Mouse (Mus musculus) forebrain, embryonic 12.5 days (tissue): ENCODE data around the gene Trpm7. TPM values are rescaled to one million over a fixed set of nuclear protein-coding genes. Genes with fewer than 3 reads are reported as not detected.
A peak's percentile ranks its signal among the peaks of the same experiment; 100 is the strongest.

Experiments
- ATAC-seq: fragments of 200-750 bp; cut with Nextera tagmentation; 2 replicates; pipeline ENCODE4 v1.8.0; 2017; ENCODE audit warnings: moderate TSS enrichment; ENCODE audit not compliant: low FRiP score
- H3K27ac ChIP-seq: fragments of 300-500 bp; sonication (generic); 2 replicates; pipeline ENCODE4 v1.5.1; 2016; ENCODE audit warnings: mild to moderate bottlenecking
- H3K27me3 ChIP-seq: fragments of 300-500 bp; sonication (generic); 2 replicates; pipeline ENCODE4 v1.6.1; 2016; ENCODE audit warnings: mild to moderate bottlenecking
- H3K36me3 ChIP-seq: fragments of 300-500 bp; sonication (generic); replicated peaks from 2 replicates; pipeline ENCODE4 v1.6.1; 2016; ENCODE audit warnings: mild to moderate bottlenecking
- H3K4me1 ChIP-seq: fragments of 300-500 bp; sonication (generic); 2 replicates; pipeline ENCODE4 v1.6.1; 2016
- H3K4me2 ChIP-seq: fragments of 300-500 bp; sonication (generic); 2 replicates; pipeline ENCODE4 v1.6.1; 2016; ENCODE audit warnings: mild to moderate bottlenecking, moderate library complexity
- H3K4me3 ChIP-seq: fragments of 300-500 bp; sonication (generic); replicated peaks from 2 replicates; pipeline ENCODE4 v1.5.1; 2016; ENCODE audit warnings: mild to moderate bottlenecking
- H3K9ac ChIP-seq: fragments of 300-500 bp; sonication (generic); 2 replicates; pipeline ENCODE4 v1.6.1; 2016; ENCODE audit warnings: mild to moderate bottlenecking
- H3K9me3 ChIP-seq: fragments of 300-500 bp; sonication (generic); 2 replicates; pipeline ENCODE4 v1.6.1; 2016
- whole genome bisulfite sequencing: fragments of 180-500 bp; shearing (Covaris S2); methylation state at CpG from one replicate; pipeline ENCODE4 v1.1.7; 2016; 5-methylcytosine and 5-hydroxymethylcytosine counted together
- polyA plus RNA-seq: library from polyadenylated mRNA; unstranded; fragments of >200 nt; fragmentation: Nextera tagmentation; extraction: Ambion mirVana; gene quantifications from 2 replicates; pipeline ENCODE4 v1.2.1, GENCODE M21; 2016

The Trpm7 gene
- polyA plus RNA-seq = 40.2 and 43.5 TPM in 2 replicates

- Histone ChIP-seq H3K9ac (peak within 1 kb of the TSS; percentile 95), H3K4me1 (peaks cover 10% of the 10 kb centered on the region), H3K27me3 (no peaks in the 10 kb centered on the region), H3K4me3 (peak within 1 kb of the TSS; percentile 86), H3K9me3 (no peaks in the 10 kb centered on the region), H3K27ac (peak within 1 kb of the TSS; percentile 98), H3K4me2 (peak within 1 kb of the TSS; percentile 75), H3K36me3 (no peaks in the 10 kb centered on the region)
- 1% methylated on average over 81 of the region's 81 CpGs for WGBS
- ATAC-seq = peak; percentile 98
These were observed at the start of gene Trpm7 for GRCm38 (mm10) chr2:126875871-126876796. TSS of gene Trpm7 (minus strand) at chr2:126876230.

- H3K4me1 ChIP-seq = no peaks in the 10 kb centered on the region
- 89% methylated on average over 12 of the region's 12 CpGs for WGBS
- no peak overlapping the region for H3K4me2 ChIP-seq
- H3K27ac ChIP-seq = no peak overlapping the region
- no peaks in the 10 kb centered on the region for H3K9me3 ChIP-seq
- no peak overlapping the region for H3K4me3 ChIP-seq
- H3K27me3 ChIP-seq = no peaks in the 10 kb centered on the region
- H3K9ac ChIP-seq = no peak overlapping the region
- no peak for ATAC-seq
- H3K36me3 ChIP-seq = peaks cover 60% of the 10 kb centered on the region
These were observed 44.5 kb upstream of the Trpm7 start for GRCm38 (mm10) chr2:126920358-126921060.

- no peak for ATAC-seq
- Histone ChIP-seq H3K36me3 (peaks cover 34% of the 10 kb centered on the region), H3K4me2 (no peak overlapping the region), H3K27me3 (no peaks in the 10 kb centered on the region), H3K9me3 (no peaks in the 10 kb centered on the region), H3K9ac (no peak overlapping the region), H3K4me3 (no peak overlapping the region), H3K4me1 (no peaks in the 10 kb centered on the region), H3K27ac (no peak overlapping the region)
- whole genome bisulfite sequencing = 91% methylated on average over 1 of the region's 1 CpGs
These were observed 40.2 kb upstream of the Trpm7 start for GRCm38 (mm10) chr2:126916236-126916635.

GRCm38 (mm10) chr2:126914096-126914495, 38.1 kb upstream of the Trpm7 start:
- ATAC-seq = no peak
- Histone ChIP-seq H3K4me1 (no peaks in the 10 kb centered on the region), H3K9me3 (no peaks in the 10 kb centered on the region), H3K36me3 (peaks cover 19% of the 10 kb centered on the region), H3K4me3 (no peak overlapping the region), H3K27me3 (no peaks in the 10 kb centered on the region), H3K4me2 (no peak overlapping the region), H3K27ac (no peak overlapping the region), H3K9ac (no peak overlapping the region)
- WGBS = 52% methylated on average over 4 of the region's 4 CpGs

- H3K27me3 ChIP-seq = no peaks in the 10 kb centered on the region
- H3K4me1 ChIP-seq = no peaks in the 10 kb centered on the region
- H3K9me3 ChIP-seq = no peaks in the 10 kb centered on the region
- H3K27ac ChIP-seq = no peak overlapping the region
- H3K9ac ChIP-seq = no peak overlapping the region
- whole genome bisulfite sequencing = 87% methylated on average over 3 of the region's 3 CpGs
- ATAC-seq = no peak
- no peak overlapping the region for H3K4me3 ChIP-seq
- peaks cover 24% of the 10 kb centered on the region for H3K36me3 ChIP-seq
- H3K4me2 ChIP-seq = no peak overlapping the region
These were observed 28.1 kb upstream of the Trpm7 start for GRCm38 (mm10) chr2:126904162-126904561.

GRCm38 (mm10) chr2:126897511-126897910, 21.5 kb upstream of the Trpm7 start:
- no peak overlapping the region for H3K27ac ChIP-seq

GRCm38 (mm10) chr2:126896941-126897340, 20.9 kb upstream of the Trpm7 start:
- no peaks in the 10 kb centered on the region for H3K27me3 ChIP-seq
- no peak overlapping the region for H3K27ac ChIP-seq
- H3K9me3 ChIP-seq = no peaks in the 10 kb centered on the region
- H3K4me2 ChIP-seq = no peak overlapping the region
- H3K4me1 ChIP-seq = no peaks in the 10 kb centered on the region
- H3K36me3 ChIP-seq = peaks cover 23% of the 10 kb centered on the region
- no peak for ATAC-seq
- WGBS = 86% methylated on average over 6 of the region's 6 CpGs
- no peak overlapping the region for H3K9ac ChIP-seq
- no peak overlapping the region for H3K4me3 ChIP-seq

More at GRCm38 (mm10) chr2:126897511-126897910, 21.5 kb upstream of the Trpm7 start:
- Histone ChIP-seq H3K4me3 (no peak overlapping the region), H3K9me3 (no peaks in the 10 kb centered on the region), H3K4me2 (no peak overlapping the region), H3K27me3 (no peaks in the 10 kb centered on the region), H3K9ac (no peak overlapping the region), H3K36me3 (peaks cover 27% of the 10 kb centered on the region), H3K4me1 (no peaks in the 10 kb centered on the region)
- ATAC-seq = no peak
- 89% methylated on average over 9 of the region's 9 CpGs for WGBS

- Histone ChIP-seq H3K9me3 (no peaks in the 10 kb centered on the region), H3K27me3 (no peaks in the 10 kb centered on the region), H3K4me3 (no peak overlapping the region), H3K9ac (no peak overlapping the region), H3K4me2 (no peak overlapping the region), H3K4me1 (no peaks in the 10 kb centered on the region), H3K27ac (no peak overlapping the region), H3K36me3 (peaks cover 9% of the 10 kb centered on the region)
- no peak for ATAC-seq
- WGBS = 97% methylated on average over 3 of the region's 3 CpGs
These were observed 18.2 kb upstream of the Trpm7 start for GRCm38 (mm10) chr2:126894245-126894644.

- Histone ChIP-seq H3K9ac (no peak overlapping the region), H3K36me3 (peaks cover 6% of the 10 kb centered on the region), H3K9me3 (no peaks in the 10 kb centered on the region), H3K4me1 (no peaks in the 10 kb centered on the region), H3K27ac (no peak overlapping the region), H3K27me3 (no peaks in the 10 kb centered on the region), H3K4me3 (no peak overlapping the region), H3K4me2 (no peak overlapping the region)
- 92% methylated on average over 7 of the region's 7 CpGs for WGBS
- no peak for ATAC-seq
These were observed 16.3 kb upstream of the Trpm7 start for GRCm38 (mm10) chr2:126892316-126892715.

GRCm38 (mm10) chr2:126891743-126892142, 15.7 kb upstream of the Trpm7 start:
- Histone ChIP-seq H3K27me3 (no peaks in the 10 kb centered on the region), H3K9me3 (no peaks in the 10 kb centered on the region), H3K4me2 (no peak overlapping the region), H3K4me3 (no peak overlapping the region), H3K36me3 (peaks cover 6% of the 10 kb centered on the region), H3K27ac (no peak overlapping the region), H3K9ac (no peak overlapping the region), H3K4me1 (no peaks in the 10 kb centered on the region)
- no peak for ATAC-seq

GRCm38 (mm10) chr2:126887141-126887540, 11.1 kb upstream of the Trpm7 start:
- H3K9ac ChIP-seq = no peak overlapping the region
- H3K27me3 ChIP-seq = no peaks in the 10 kb centered on the region
- no peak overlapping the region for H3K27ac ChIP-seq
- ATAC-seq = no peak
- no peaks in the 10 kb centered on the region for H3K4me1 ChIP-seq
- H3K36me3 ChIP-seq = no peaks in the 10 kb centered on the region
- H3K4me2 ChIP-seq = no peak overlapping the region
- H3K4me3 ChIP-seq = no peak overlapping the region
- WGBS = 72% methylated on average over 3 of the region's 3 CpGs
- no peaks in the 10 kb centered on the region for H3K9me3 ChIP-seq

GRCm38 (mm10) chr2:126885871-126886270, 9.8 kb upstream of the Trpm7 start:
- 87% methylated on average over 2 of the region's 2 CpGs for WGBS
- H3K4me2 ChIP-seq = no peak overlapping the region
- no peaks in the 10 kb centered on the region for H3K4me1 ChIP-seq
- no peaks in the 10 kb centered on the region for H3K9me3 ChIP-seq
- no peak overlapping the region for H3K27ac ChIP-seq
- no peak overlapping the region for H3K9ac ChIP-seq
- no peaks in the 10 kb centered on the region for H3K36me3 ChIP-seq
- no peaks in the 10 kb centered on the region for H3K27me3 ChIP-seq
- no peak overlapping the region for H3K4me3 ChIP-seq
- no peak for ATAC-seq
